Mouse (Mus musculus): Measurements from ENCODE around the gene Mep1a. TPM values are rescaled to one million over a fixed set of nuclear protein-coding genes. Genes with fewer than 3 reads are reported as not detected.

Gene Mep1a
- polyA plus RNA-seq, 1 experiment from 2014 or later: not detected

GRCm38 (mm10) chr17:43531192-43531591 lies 28.6 kb upstream of the Mep1a start:
- no peak for TF ChIP-seq CTCF (IDR thresholded peaks at IDR 0.05; ENCODE audit: low read depth)
- Histone ChIP-seq H3K4me1 (ENCODE audit: insufficient read depth) (no peaks in the 10 kb centered on the region), H3K4me3 (ENCODE audit: low read depth, low read length) (no peak overlapping the region), H3K27me3 (ENCODE audit: insufficient read depth, low read length) (no peaks in the 10 kb centered on the region), H3K4me2 (no peak overlapping the region), H3K27ac (ENCODE audit: low read depth) (no peak overlapping the region), H3K36me3 (ENCODE audit: insufficient read depth) (no peaks in the 10 kb centered on the region), H3K9ac (no peak overlapping the region), H3K9me3 (ENCODE audit: low read depth, low read length) (no peaks in the 10 kb centered on the region)
- no peak for DNase-seq
- 84% methylated on average over 4 of the region's 4 CpGs for WGBS
- ATAC-seq (ENCODE audit: insufficient read depth): no peak

GRCm38 (mm10) chr17:43530507-43530906 lies 27.9 kb upstream of the Mep1a start:
- no peak for DNase-seq
- no peak for TF ChIP-seq CTCF (IDR thresholded peaks at IDR 0.05; ENCODE audit: low read depth)
- ATAC-seq (ENCODE audit: insufficient read depth): no peak
- no peaks in the 10 kb centered on the region for H3K9me3 ChIP-seq (ENCODE audit: low read depth, low read length)
- H3K4me2 ChIP-seq: no peak overlapping the region
- no peaks in the 10 kb centered on the region for H3K27me3 ChIP-seq (ENCODE audit: insufficient read depth, low read length)
- H3K27ac ChIP-seq (ENCODE audit: low read depth): no peak overlapping the region
- H3K4me1 ChIP-seq (ENCODE audit: insufficient read depth): no peaks in the 10 kb centered on the region
- 95% methylated on average over 2 of the region's 2 CpGs for WGBS
- H3K9ac ChIP-seq: no peak overlapping the region
- no peaks in the 10 kb centered on the region for H3K36me3 ChIP-seq (ENCODE audit: insufficient read depth)
- H3K4me3 ChIP-seq (ENCODE audit: low read depth, low read length): no peak overlapping the region

GRCm38 (mm10) chr17:43520166-43520565 lies 17.6 kb upstream of the Mep1a start:
- Histone ChIP-seq H3K27ac (ENCODE audit: low read depth) (no peak overlapping the region), H3K4me3 (ENCODE audit: low read depth, low read length) (no peak overlapping the region), H3K36me3 (ENCODE audit: insufficient read depth) (no peaks in the 10 kb centered on the region), H3K4me1 (ENCODE audit: insufficient read depth) (no peaks in the 10 kb centered on the region), H3K9me3 (ENCODE audit: low read depth, low read length) (no peaks in the 10 kb centered on the region; the same call in 1 of the 2 replicates), H3K9ac (no peak overlapping the region), H3K27me3 (ENCODE audit: insufficient read depth, low read length) (no peaks in the 10 kb centered on the region), H3K4me2 (no peak overlapping the region)
- WGBS: 70% methylated on average over 3 of the region's 3 CpGs
- TF ChIP-seq CTCF (IDR thresholded peaks at IDR 0.05; ENCODE audit: low read depth): no peak
- no peak for DNase-seq
- ATAC-seq (ENCODE audit: insufficient read depth): no peak

- Histone ChIP-seq H3K4me1 (ENCODE audit: insufficient read depth) (no peaks in the 10 kb centered on the region), H3K36me3 (ENCODE audit: insufficient read depth) (no peaks in the 10 kb centered on the region), H3K27ac (ENCODE audit: low read depth) (no peak overlapping the region), H3K27me3 (ENCODE audit: insufficient read depth, low read length) (no peaks in the 10 kb centered on the region), H3K9me3 (ENCODE audit: low read depth, low read length) (no peaks in the 10 kb centered on the region; the same call in 1 of the 2 replicates), H3K4me2 (no peak overlapping the region; the same call in 1 of the 2 replicates), H3K9ac (no peak overlapping the region), H3K4me3 (ENCODE audit: low read depth, low read length) (no peak overlapping the region)
- WGBS: 21% methylated on average over 18 of the region's 18 CpGs
- peak; percentile 78 for TF ChIP-seq CTCF (IDR thresholded peaks at IDR 0.05; ENCODE audit: low read depth)
- ATAC-seq (ENCODE audit: insufficient read depth): peak; percentile 75
- peak; percentile 93 for DNase-seq
Observed at GRCm38 (mm10) chr17:43518644-43519409, 16.2 kb upstream of the Mep1a start.

GRCm38 (mm10) chr17:43510782-43511181 lies 8.2 kb upstream of the Mep1a start:
- H3K9ac ChIP-seq: no peak overlapping the region
- no peaks in the 10 kb centered on the region; the same call in 1 of the 2 replicates for H3K9me3 ChIP-seq (ENCODE audit: low read depth, low read length)
- H3K27me3 ChIP-seq (ENCODE audit: insufficient read depth, low read length): no peaks in the 10 kb centered on the region
- H3K4me1 ChIP-seq (ENCODE audit: insufficient read depth): no peaks in the 10 kb centered on the region
- H3K4me3 ChIP-seq (ENCODE audit: low read depth, low read length): no peak overlapping the region
- no peak for ATAC-seq (ENCODE audit: insufficient read depth)
- DNase-seq: no peak
- no peaks in the 10 kb centered on the region for H3K36me3 ChIP-seq (ENCODE audit: insufficient read depth)
- TF ChIP-seq CTCF (IDR thresholded peaks at IDR 0.05; ENCODE audit: low read depth): no peak
- H3K4me2 ChIP-seq: no peak overlapping the region
- H3K27ac ChIP-seq (ENCODE audit: low read depth): no peak overlapping the region
- WGBS: 76% methylated on average over 4 of the region's 4 CpGs

GRCm38 (mm10) chr17:43504594-43504934 lies 2.0 kb upstream of the Mep1a start:
- H3K9me3 ChIP-seq (ENCODE audit: low read depth, low read length): no peaks in the 10 kb centered on the region
- TF ChIP-seq CTCF (IDR thresholded peaks at IDR 0.05; ENCODE audit: low read depth): no peak
- no peak overlapping the region for H3K4me2 ChIP-seq
- 32% methylated on average over 6 of the region's 6 CpGs for WGBS
- no peaks in the 10 kb centered on the region for H3K27me3 ChIP-seq (ENCODE audit: insufficient read depth, low read length)
- no peaks in the 10 kb centered on the region for H3K4me1 ChIP-seq (ENCODE audit: insufficient read depth)
- ATAC-seq (ENCODE audit: insufficient read depth): no peak
- no peak overlapping the region for H3K4me3 ChIP-seq (ENCODE audit: low read depth, low read length)
- no peak for DNase-seq
- H3K36me3 ChIP-seq (ENCODE audit: insufficient read depth): no peaks in the 10 kb centered on the region
- H3K27ac ChIP-seq (ENCODE audit: low read depth): no peak overlapping the region
- no peak overlapping the region for H3K9ac ChIP-seq

- H3K4me3 ChIP-seq (ENCODE audit: low read depth, low read length): no peak overlapping the region
- H3K27me3 ChIP-seq (ENCODE audit: insufficient read depth, low read length): no peaks in the 10 kb centered on the region
- no peak overlapping the region for H3K27ac ChIP-seq (ENCODE audit: low read depth)
- H3K9me3 ChIP-seq (ENCODE audit: low read depth, low read length): no peaks in the 10 kb centered on the region
- H3K36me3 ChIP-seq (ENCODE audit: insufficient read depth): no peaks in the 10 kb centered on the region
- H3K9ac ChIP-seq: no peak overlapping the region
- no peak overlapping the region for H3K4me2 ChIP-seq
- WGBS: 27% methylated on average over 4 of the region's 4 CpGs
- TF ChIP-seq CTCF (IDR thresholded peaks at IDR 0.05; ENCODE audit: low read depth): no peak
- H3K4me1 ChIP-seq (ENCODE audit: insufficient read depth): no peaks in the 10 kb centered on the region
- ATAC-seq (ENCODE audit: insufficient read depth) (no peak), DNase-seq (no peak)
Observed at GRCm38 (mm10) chr17:43503861-43504593, 1.4 kb upstream of the Mep1a start.
